9 mouse cellular contexts compared by ENCODE assay signal in the genomic region with DNA sequence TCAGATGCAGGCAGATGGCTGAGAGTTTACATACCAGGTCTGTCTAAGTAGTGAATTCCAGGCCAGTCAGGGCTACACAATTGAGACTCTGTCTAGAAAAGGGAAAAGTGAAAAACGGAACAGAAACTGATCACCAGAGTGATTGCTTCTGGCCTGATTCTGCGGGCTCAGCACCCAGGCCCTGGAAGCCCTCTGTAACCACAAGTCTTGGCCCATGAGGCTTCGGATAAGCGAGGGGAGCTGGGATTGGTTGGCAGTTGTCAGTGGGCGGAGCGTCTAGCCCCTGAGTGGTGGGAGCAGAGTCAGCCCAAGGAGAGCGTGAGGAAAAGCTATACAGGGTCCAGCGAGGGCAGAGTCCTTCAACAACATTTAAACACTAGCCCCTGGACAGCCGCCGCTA. TPM values are rescaled to one million over a fixed set of nuclear protein-coding genes. Genes with fewer than 3 reads are reported as not detected.
DNase-seq lines count a peak whose midpoint lies in the region; ATAC-seq and TF ChIP-seq lines count a peak whose summit lies in the region.
"Had no signal": no experiment of that assay in that cellular context is flagged by ENCODE, and none has a peak within 500 bp of the region (broad histone marks: within the 10 kb centered on the region; RNA-seq: fewer than 3 reads in every experiment).

No protein-coding gene starts in this region.

- no peak for TF ChIP-seq POLR2A in bone marrow, adult 2 months (IDR thresholded peaks at IDR 0.05; ENCODE audit: borderline replicate concordance, control insufficient read depth, low read depth, low read length)

- H3K27ac ChIP-seq in hindbrain, embryonic 10.5 days: peak overlapping the region; percentile 51
- H3K27ac ChIP-seq in hindbrain, embryonic 14.5 days: no peak overlapping the region
- peak overlapping the region; percentile 86 for H3K27ac ChIP-seq in bone marrow, adult 2 months (ENCODE audit: control insufficient read depth, insufficient read depth, low read depth, low read length, poor library complexity)
- 0 out of 2 replicates have a peak overlapping the region, but pooled peaks have one; percentile 10 for H3K27ac ChIP-seq in intestine, embryonic 16.5 days (ENCODE audit: low read length)
- no peak overlapping the region for H3K27ac ChIP-seq in midbrain, embryonic 13.5 days
- H3K27ac ChIP-seq: neural tube, embryonic 13.5 days had no signal

- ATAC-seq in hindbrain, embryonic 14.5 days (ENCODE audit: low FRiP score): no peak
- ATAC-seq in intestine, embryonic 16.5 days: peak; percentile 69
- ATAC-seq in midbrain, embryonic 13.5 days: peak; percentile 56; the same call in 1 of the 2 replicates
- ATAC-seq in erythroblast, adult 5-6 weeks (replicated peaks; ENCODE audit: low FRiP score, poor library complexity, severe bottlenecking): no peak

- H3K9me3 ChIP-seq in hindbrain, embryonic 10.5 days: no peaks in the 10 kb centered on the region
- H3K9me3 ChIP-seq in hindbrain, embryonic 14.5 days (ENCODE audit: control insufficient read depth, low read length): no peaks in the 10 kb centered on the region
- no peaks in the 10 kb centered on the region for H3K9me3 ChIP-seq in intestine, embryonic 16.5 days (ENCODE audit: control insufficient read depth, low read length)
- no peaks in the 10 kb centered on the region for H3K9me3 ChIP-seq in midbrain, embryonic 13.5 days
- H3K9me3 ChIP-seq: neural tube, embryonic 13.5 days had no signal

- DNase-seq in hindbrain, embryonic 10.5 days (ENCODE audit: low spot score): peak; percentile 55
- DNase-seq in hindbrain, embryonic 14.5 days (ENCODE audit: low spot score): no peak
- no peak for DNase-seq in thymus, postnatal 0 days (ENCODE audit: low spot score)
- no peak for DNase-seq in left cerebral cortex, adult 9 months (ENCODE audit: low spot score in 2 of 2)

- no peak overlapping the region for H3K9ac ChIP-seq in hindbrain, embryonic 14.5 days
- no peak overlapping the region; the same call in 1 of the 2 replicates for H3K9ac ChIP-seq in intestine, embryonic 16.5 days (ENCODE audit: low read depth, low read length)
- no peak overlapping the region for H3K9ac ChIP-seq in midbrain, embryonic 13.5 days (replicated peaks)
- H3K9ac ChIP-seq: neural tube, embryonic 13.5 days had no signal

- H3K4me1 ChIP-seq in hindbrain, embryonic 10.5 days (replicated peaks): peaks cover 23% of the 10 kb centered on the region
- H3K4me1 ChIP-seq in hindbrain, embryonic 14.5 days (replicated peaks; ENCODE audit: control insufficient read depth, insufficient read depth, low read length): peaks cover 4% of the 10 kb centered on the region; the same call in 1 of the 2 replicates
- H3K4me1 ChIP-seq in bone marrow, adult 2 months (ENCODE audit: control insufficient read depth, insufficient read depth, low read length): peaks cover 10% of the 10 kb centered on the region
- no peaks in the 10 kb centered on the region for H3K4me1 ChIP-seq in intestine, embryonic 16.5 days (ENCODE audit: control insufficient read depth, insufficient read depth, low read length)
- peaks cover 10% of the 10 kb centered on the region for H3K4me1 ChIP-seq in midbrain, embryonic 13.5 days (replicated peaks)

- H3K36me3 ChIP-seq in hindbrain, embryonic 10.5 days: no peaks in the 10 kb centered on the region
- H3K36me3 ChIP-seq in hindbrain, embryonic 14.5 days (replicated peaks; ENCODE audit: control insufficient read depth, insufficient read depth): no peaks in the 10 kb centered on the region
- no peaks in the 10 kb centered on the region for H3K36me3 ChIP-seq in intestine, embryonic 16.5 days (ENCODE audit: control insufficient read depth, insufficient read depth, low read length)
- no peaks in the 10 kb centered on the region for H3K36me3 ChIP-seq in midbrain, embryonic 13.5 days
- H3K36me3 ChIP-seq: neural tube, embryonic 13.5 days had no signal

- peaks cover 48% of the 10 kb centered on the region for H3K27me3 ChIP-seq in hindbrain, embryonic 10.5 days (ENCODE audit: insufficient read depth, poor library complexity, severe bottlenecking)
- H3K27me3 ChIP-seq in hindbrain, embryonic 14.5 days (ENCODE audit: control insufficient read depth, insufficient read depth, low read length): no peaks in the 10 kb centered on the region
- H3K27me3 ChIP-seq in intestine, embryonic 16.5 days (replicated peaks; ENCODE audit: control insufficient read depth, insufficient read depth, low read length): peaks cover 14% of the 10 kb centered on the region
- H3K27me3 ChIP-seq in midbrain, embryonic 13.5 days: peaks cover 15% of the 10 kb centered on the region

- no peak overlapping the region for H3K4me2 ChIP-seq in hindbrain, embryonic 14.5 days (replicated peaks)
- no peak overlapping the region for H3K4me2 ChIP-seq in intestine, embryonic 16.5 days (ENCODE audit: low read depth, low read length)
- no peak overlapping the region for H3K4me2 ChIP-seq in midbrain, embryonic 13.5 days (replicated peaks)
- H3K4me2 ChIP-seq: neural tube, embryonic 13.5 days had no signal

- 8% methylated on average over 10 of the region's 10 CpGs for WGBS in hindbrain, embryonic 10.5 days
- WGBS in hindbrain, embryonic 14.5 days: 10% methylated on average over 10 of the region's 10 CpGs
- WGBS in bone marrow, adult 2 months: 11% methylated on average over 10 of the region's 10 CpGs
- WGBS in intestine, embryonic 16.5 days: 10% methylated on average over 10 of the region's 10 CpGs
- WGBS in midbrain, embryonic 13.5 days: 6% methylated on average over 10 of the region's 10 CpGs

- no peak for TF ChIP-seq CTCF in bone marrow, adult 2 months (IDR thresholded peaks at IDR 0.05; ENCODE audit: control insufficient read depth, insufficient read depth, low read length)

- H3K4me3 ChIP-seq in hindbrain, embryonic 10.5 days: peak overlapping the region; percentile 26
- no peak overlapping the region for H3K4me3 ChIP-seq in hindbrain, embryonic 14.5 days (replicated peaks; ENCODE audit: low read length)
- H3K4me3 ChIP-seq in bone marrow, adult 2 months (replicated peaks; ENCODE audit: control insufficient read depth, low read depth, low read length): peak overlapping the region; percentile 13
- no peak overlapping the region for H3K4me3 ChIP-seq in intestine, embryonic 16.5 days (ENCODE audit: low read length)
- no peak overlapping the region for H3K4me3 ChIP-seq in midbrain, embryonic 13.5 days (replicated peaks)
- H3K4me3 ChIP-seq: neural tube, embryonic 13.5 days had no signal

RNA-seq across cellular contexts. Expression of a gene that starts 9.9 kb away (rescaled TPM):
- 0.19 and 0.42 TPM in 2 replicates for polyA plus RNA-seq in hindbrain, embryonic 10.5 days (2016; fragmentation: Nextera tagmentation; extraction: Ambion mirVana)
- 3.6 and 3.9 TPM in 2 replicates for polyA plus RNA-seq in hindbrain, embryonic 14.5 days (2014; fragmentation: Nextera tagmentation; extraction: Ambion mirVana)
- polyA plus RNA-seq in bone marrow, adult 2 months (2011; ENCODE audit: insufficient read depth, insufficient read length, low replicate concordance, missing spikeins): not detected in 2 replicates
- 2.7 and 2.9 TPM in 2 replicates for polyA plus RNA-seq in intestine, embryonic 16.5 days (2015; fragmentation: Nextera tagmentation; extraction: Ambion mirVana)
- 2.7 and 3.3 TPM in 2 replicates for polyA plus RNA-seq in midbrain, embryonic 13.5 days (2015; fragmentation: Nextera tagmentation; extraction: Ambion mirVana)
- polyA plus RNA-seq in thymus, postnatal 0 days (2015; fragmentation: Nextera tagmentation; extraction: Ambion mirVana): 0.49 and 0.74 TPM in 2 replicates
- not detected in 2 replicates for total RNA-seq in erythroblast, adult 5-6 weeks (2015; ENCODE audit: low replicate concordance)
- total RNA-seq in erythroblast, adult 5-6 weeks (2017; ENCODE audit: low replicate concordance): not detected in 2 replicates

RNA-seq across cellular contexts. Expression of a gene that starts 11.0 kb away (rescaled TPM):
- polyA plus RNA-seq in hindbrain, embryonic 10.5 days (2016; fragmentation: Nextera tagmentation; extraction: Ambion mirVana): 37.2 and 40.9 TPM in 2 replicates
- polyA plus RNA-seq in hindbrain, embryonic 14.5 days (2014; fragmentation: Nextera tagmentation; extraction: Ambion mirVana): 29.0 and 30.4 TPM in 2 replicates
- polyA plus RNA-seq in bone marrow, adult 2 months (2011; ENCODE audit: insufficient read depth, insufficient read length, low replicate concordance, missing spikeins): 27.4 and 43.3 TPM in 2 replicates
- 47.4 and 52.0 TPM in 2 replicates for polyA plus RNA-seq in intestine, embryonic 16.5 days (2015; fragmentation: Nextera tagmentation; extraction: Ambion mirVana)
- 24.4 and 25.4 TPM in 2 replicates for polyA plus RNA-seq in midbrain, embryonic 13.5 days (2015; fragmentation: Nextera tagmentation; extraction: Ambion mirVana)
- 44.6 and 45.3 TPM in 2 replicates for polyA plus RNA-seq in thymus, postnatal 0 days (2015; fragmentation: Nextera tagmentation; extraction: Ambion mirVana)
- 11.7 and 14.0 TPM in 2 replicates for total RNA-seq in erythroblast, adult 5-6 weeks (2015; ENCODE audit: low replicate concordance)
- 5.0 and 6.4 TPM in 2 replicates for total RNA-seq in erythroblast, adult 5-6 weeks (2017; ENCODE audit: low replicate concordance)

RNA-seq across cellular contexts. Expression of a gene that starts 13.2 kb away (rescaled TPM):
- polyA plus RNA-seq in hindbrain, embryonic 10.5 days (2016; fragmentation: Nextera tagmentation; extraction: Ambion mirVana): 0.35 and 1.4 TPM in 2 replicates
- polyA plus RNA-seq in hindbrain, embryonic 14.5 days (2014; fragmentation: Nextera tagmentation; extraction: Ambion mirVana): 1.6 and 3.2 TPM in 2 replicates
- polyA plus RNA-seq in bone marrow, adult 2 months (2011; ENCODE audit: insufficient read depth, insufficient read length, low replicate concordance, missing spikeins): 3.4 TPM in 1 of 2 replicates, not detected in the other
- polyA plus RNA-seq in intestine, embryonic 16.5 days (2015; fragmentation: Nextera tagmentation; extraction: Ambion mirVana): 1.3 and 1.5 TPM in 2 replicates
- 1.6 and 1.7 TPM in 2 replicates for polyA plus RNA-seq in midbrain, embryonic 13.5 days (2015; fragmentation: Nextera tagmentation; extraction: Ambion mirVana)
- polyA plus RNA-seq in thymus, postnatal 0 days (2015; fragmentation: Nextera tagmentation; extraction: Ambion mirVana): 1.2 and 1.8 TPM in 2 replicates
- 3.3 TPM in 1 of 2 replicates, not detected in the other for total RNA-seq in erythroblast, adult 5-6 weeks (2015; ENCODE audit: low replicate concordance)
- not detected in 2 replicates for total RNA-seq in erythroblast, adult 5-6 weeks (2017; ENCODE audit: low replicate concordance)

Comparison
In these comparisons a context has a peak if more than half of its experiments do, and no peak if none do; other contexts are left out.
1. H3K27ac ChIP-seq: peak in hindbrain, embryonic 10.5 days (single experiment), bone marrow, adult 2 months (single experiment) and intestine, embryonic 16.5 days (single experiment); none in hindbrain, embryonic 14.5 days (single experiment) and midbrain, embryonic 13.5 days (single experiment).
2. H3K4me3 ChIP-seq: peak in hindbrain, embryonic 10.5 days (single experiment) and bone marrow, adult 2 months (single experiment); none in hindbrain, embryonic 14.5 days (single experiment), intestine, embryonic 16.5 days (single experiment) and midbrain, embryonic 13.5 days (single experiment).
3. ATAC-seq: peak in intestine, embryonic 16.5 days (single experiment) and midbrain, embryonic 13.5 days (single experiment); none in hindbrain, embryonic 14.5 days (single experiment) and erythroblast, adult 5-6 weeks (single experiment).